9 mouse cellular contexts compared by ENCODE assay signal in genomic region chr15:85686641-85687395, GRCm38 (mm10). TPM values are rescaled to one million over a fixed set of nuclear protein-coding genes. Genes with fewer than 3 reads are reported as not detected.
DNase-seq lines count a peak whose midpoint lies in the region; ATAC-seq and TF ChIP-seq lines count a peak whose summit lies in the region.
"Had no signal": no experiment of that assay in that cellular context is flagged by ENCODE, and none has a peak within 500 bp of the region (broad histone marks: within the 10 kb centered on the region; RNA-seq: fewer than 3 reads in every experiment).

No protein-coding gene starts in this region.

- 9% methylated on average over 11 of the region's 11 CpGs for WGBS in cerebellum, adult 2 months
- 41% methylated on average over 10 of the region's 11 CpGs for WGBS in hindbrain, embryonic 16.5 days
- WGBS in limb, embryonic 14.5 days = 39% methylated on average over 11 of the region's 11 CpGs

- peak overlapping the region; percentile 70 for H3K27ac ChIP-seq in cerebellum, adult 2 months (ENCODE audit: insufficient read depth, low read length)
- H3K27ac ChIP-seq in brown adipose tissue, adult 24 weeks (replicated peaks; ENCODE audit: low read depth, low read length) = peak overlapping the region; percentile 67
- peak overlapping the region; percentile 80 for H3K27ac ChIP-seq in hindbrain, embryonic 16.5 days (ENCODE audit: low read depth, low read length)
- H3K27ac ChIP-seq in limb, embryonic 14.5 days (replicated peaks; ENCODE audit: low read depth, low read length) = peak overlapping the region; percentile 90

- TF ChIP-seq CTCF in cerebellum, adult 2 months (IDR thresholded peaks at IDR 0.05; ENCODE audit: borderline replicate concordance, insufficient read depth, low read depth, low read length) = no peak

- no peak for TF ChIP-seq POLR2A in cerebellum, adult 2 months (IDR thresholded peaks at IDR 0.05; ENCODE audit: borderline replicate concordance, insufficient read depth, low read length)
- no peak for TF ChIP-seq POLR2A in limb, embryonic 14.5 days (IDR thresholded peaks at IDR 0.05; ENCODE audit: borderline replicate concordance, extremely low read depth, insufficient read depth, insufficient read length)

- 0 out of 2 replicates have a peak overlapping the region, but pooled peaks have one; percentile 19 for H3K4me2 ChIP-seq in hindbrain, embryonic 16.5 days (ENCODE audit: low read length)
- peak overlapping the region; percentile 29 for H3K4me2 ChIP-seq in limb, embryonic 14.5 days (replicated peaks; ENCODE audit: low read depth, low read length, severe bottlenecking)

- H3K36me3 ChIP-seq in hindbrain, embryonic 16.5 days (ENCODE audit: control insufficient read depth, insufficient read depth, low read length) = peaks cover 27% of the 10 kb centered on the region
- H3K36me3 ChIP-seq in limb, embryonic 14.5 days (ENCODE audit: control insufficient read depth, insufficient read depth, low read length) = peaks cover 82% of the 10 kb centered on the region

- intact Hi-C loops in gastrocnemius, postnatal 14 days (cut with DNase I; ENCODE audit: low total_unique reads) = no loop called here

- H3K4me1 ChIP-seq in cerebellum, adult 2 months (ENCODE audit: control insufficient read depth, insufficient read depth, low read length) = peaks cover 86% of the 10 kb centered on the region
- H3K4me1 ChIP-seq in brown adipose tissue, adult 24 weeks (ENCODE audit: control insufficient read depth, insufficient read depth, insufficient read length, low read length) = peaks cover 65% of the 10 kb centered on the region
- peaks cover 65% of the 10 kb centered on the region for H3K4me1 ChIP-seq in hindbrain, embryonic 16.5 days (ENCODE audit: control insufficient read depth, insufficient read depth, low read depth, low read length)
- H3K4me1 ChIP-seq in limb, embryonic 14.5 days (ENCODE audit: control insufficient read depth, insufficient read depth, low read length) = peaks cover 33% of the 10 kb centered on the region

- H3K9ac ChIP-seq in hindbrain, embryonic 16.5 days (ENCODE audit: low read depth, low read length) = 0 out of 2 replicates have a peak overlapping the region, but pooled peaks have one; percentile 38
- 0 out of 2 replicates have a peak overlapping the region, but pooled peaks have one; percentile 1 for H3K9ac ChIP-seq in limb, embryonic 14.5 days (ENCODE audit: low read depth, low read length, severe bottlenecking)

- no peaks in the 10 kb centered on the region for H3K27me3 ChIP-seq in cerebellum, adult 2 months (ENCODE audit: control insufficient read depth, insufficient read depth, low read length)
- no peaks in the 10 kb centered on the region for H3K27me3 ChIP-seq in hindbrain, embryonic 16.5 days (replicated peaks; ENCODE audit: control insufficient read depth, insufficient read depth, low read length)
- no peaks in the 10 kb centered on the region for H3K27me3 ChIP-seq in limb, embryonic 14.5 days (ENCODE audit: control insufficient read depth, insufficient read depth, low read length)

- H3K9me3 ChIP-seq in hindbrain, embryonic 16.5 days (ENCODE audit: control insufficient read depth, low read length) = no peaks in the 10 kb centered on the region
- H3K9me3 ChIP-seq in limb, embryonic 14.5 days (ENCODE audit: control insufficient read depth, low read length) = no peaks in the 10 kb centered on the region

- peak; percentile 92 for ATAC-seq in hindbrain, embryonic 16.5 days
- peak; percentile 90 for ATAC-seq in limb, embryonic 14.5 days (ENCODE audit: low FRiP score, low read depth)
- no peak for ATAC-seq in megakaryocyte progenitor cell, adult 5-6 weeks (replicated peaks; ENCODE audit: poor library complexity)

- no peak overlapping the region for H3K4me3 ChIP-seq in cerebellum, adult 2 months (replicated peaks; ENCODE audit: insufficient read depth, low read depth, low read length)
- H3K4me3 ChIP-seq in brown adipose tissue, adult 24 weeks (ENCODE audit: insufficient read depth, low read depth, low read length) = no peak overlapping the region
- H3K4me3 ChIP-seq in hindbrain, embryonic 16.5 days (ENCODE audit: low read length) = no peak overlapping the region
- no peak overlapping the region for H3K4me3 ChIP-seq in limb, embryonic 14.5 days (replicated peaks; ENCODE audit: low read length)
- H3K4me3 ChIP-seq: erythroblast, embryonic 14.5 days had no signal

- no peak for DNase-seq in cerebellum, adult 2 months
- no peak for DNase-seq in cerebellum, postnatal 36 days
- DNase-seq in gastrocnemius, postnatal 14 days = peak; percentile 86
- peak; percentile 91 for DNase-seq in limb, embryonic 14.5 days (ENCODE audit: low spot score)
- peak; percentile 86 to 91 for DNase-seq in right cerebral cortex, postnatal 10 days (ENCODE audit: low spot score in 2 of 2)

RNA-seq across cellular contexts. Expression of gene Ppara, which starts 48.0 kb away (rescaled TPM):
- polyA plus RNA-seq in cerebellum, adult 2 months (2012; rRNA removed) = 1.1 and 1.5 TPM in 2 replicates
- polyA plus RNA-seq in brown adipose tissue, adult 24 weeks (2012; ENCODE audit: insufficient read depth, insufficient read length, missing spikeins) = 53.5 and 108 TPM in 2 replicates
- total RNA-seq in gastrocnemius, postnatal 14 days (2021) = 10 to 100 TPM in 1 of 2 experiments, 1 to 10 TPM in 1; 6.3 to 16.3 TPM
- polyA plus RNA-seq in hindbrain, embryonic 16.5 days (2015; fragmentation: Nextera tagmentation; extraction: Ambion mirVana) = 2.7 and 2.9 TPM in 2 replicates
- polyA plus RNA-seq in limb, embryonic 14.5 days (2012; rRNA removed) = 0.36 and 0.84 TPM in 2 replicates
- 2.2 and 2.8 TPM in 2 replicates for polyA plus RNA-seq in limb, embryonic 14.5 days (2014; fragmentation: Nextera tagmentation; extraction: Ambion mirVana)
- not detected in 2 replicates for total RNA-seq in megakaryocyte progenitor cell, adult 5-6 weeks (2015)
- total RNA-seq in megakaryocyte progenitor cell, adult 5-6 weeks (2017) = not detected in 2 replicates
- polyA plus RNA-seq: erythroblast, embryonic 14.5 days had no signal

Comparison
In these comparisons a context has a peak if more than half of its experiments do, and no peak if none do; other contexts are left out.
1. DNase-seq: peak in gastrocnemius, postnatal 14 days (single experiment), limb, embryonic 14.5 days (single experiment) and right cerebral cortex, postnatal 10 days (2 of 2); none in cerebellum, adult 2 months (0 of 2) and cerebellum, postnatal 36 days (0 of 2).
2. RNA of gene Ppara, which starts 48.0 kb away (polyA plus RNA-seq): 53.5 to 108 TPM in brown adipose tissue, adult 24 weeks; 2.7 to 2.9 TPM in hindbrain, embryonic 16.5 days, 0.36 to 2.8 TPM in limb, embryonic 14.5 days and 1.1 to 1.5 TPM in cerebellum, adult 2 months; every median in the first group is over 10 times any median in the second.
3. Peak in every context shown above with its lines, with median percentiles within 50 percentile points of each other: H3K27ac ChIP-seq.